Mouse (Mus musculus) stomach, embryonic 16.5 days (tissue): ENCODE results near the gene Stx4a. TPM values are rescaled to one million over a fixed set of nuclear protein-coding genes. Genes with fewer than 3 reads are reported as not detected.
"Not testable (repeated sequence)": the region's sequence is repeated elsewhere in the genome, so short reads cannot be mapped to it uniquely, and the experiment has no call there.

Experiments used
- ATAC-seq: fragments of 200-750 bp; cut with Nextera tagmentation; 2 replicates; pipeline ENCODE4 v1.8.0; 2017; ENCODE audit warnings: moderate number of reproducible peaks, moderate TSS enrichment; ENCODE audit not compliant: insufficient read depth, low FRiP score
- H3K27ac ChIP-seq: fragments of 300-500 bp; sonication (generic); 2 replicates; pipeline ENCODE4 v1.5.1; 2014; ENCODE audit warnings: low read length
- H3K27me3 ChIP-seq: fragments of 300-500 bp; sonication (generic); 2 replicates; pipeline ENCODE4 v1.6.1; 2014; ENCODE audit warnings: low read length, control low read depth, mixed read lengths; ENCODE audit not compliant: control insufficient read depth, insufficient read depth
- H3K36me3 ChIP-seq: fragments of 300-500 bp; sonication (generic); 2 replicates; pipeline ENCODE4 v1.6.1; 2014; ENCODE audit warnings: low read length; ENCODE audit not compliant: control insufficient read depth, insufficient read depth
- H3K4me1 ChIP-seq: fragments of 300-500 bp; sonication (generic); 2 replicates; pipeline ENCODE4 v1.6.1; 2014; ENCODE audit warnings: low read length, control low read depth, mixed read lengths; ENCODE audit not compliant: control insufficient read depth, insufficient read depth
- H3K4me2 ChIP-seq: fragments of 300-500 bp; sonication (generic); 2 replicates; pipeline ENCODE4 v1.6.1; 2014; ENCODE audit warnings: low read depth, low read length, mixed read lengths
- H3K4me3 ChIP-seq: fragments of 300-500 bp; sonication (generic); replicated peaks from 2 replicates; pipeline ENCODE4 v1.5.1; 2014; ENCODE audit warnings: mild to moderate bottlenecking, low read length
- H3K9ac ChIP-seq: fragments of 300-500 bp; sonication (generic); 2 replicates; pipeline ENCODE4 v1.6.1; 2014; ENCODE audit warnings: low read length
- H3K9me3 ChIP-seq: fragments of 300-500 bp; sonication (generic); replicated peaks from 2 replicates; pipeline ENCODE4 v1.6.1; 2016; ENCODE audit warnings: low read length, control low read depth; ENCODE audit not compliant: control insufficient read depth
- WGBS: fragments of 180-500 bp; shearing (Covaris S2); extraction: QIAGEN DNeasy Blood & Tissue Kit; methylation state at CpG from one replicate; pipeline ENCODE4 v1.1.7; 2014; 5-methylcytosine and 5-hydroxymethylcytosine counted together
- polyA plus RNA-seq: library from polyadenylated mRNA; unstranded; fragments of >200 nt; fragmentation: Nextera tagmentation; extraction: Ambion mirVana; gene quantifications from 2 replicates; pipeline ENCODE4 v1.2.1, GENCODE M21; 2015

The Stx4a gene
- polyA plus RNA-seq, 1 experiment from 2014 or later, result 43.1 TPM

DNA sequence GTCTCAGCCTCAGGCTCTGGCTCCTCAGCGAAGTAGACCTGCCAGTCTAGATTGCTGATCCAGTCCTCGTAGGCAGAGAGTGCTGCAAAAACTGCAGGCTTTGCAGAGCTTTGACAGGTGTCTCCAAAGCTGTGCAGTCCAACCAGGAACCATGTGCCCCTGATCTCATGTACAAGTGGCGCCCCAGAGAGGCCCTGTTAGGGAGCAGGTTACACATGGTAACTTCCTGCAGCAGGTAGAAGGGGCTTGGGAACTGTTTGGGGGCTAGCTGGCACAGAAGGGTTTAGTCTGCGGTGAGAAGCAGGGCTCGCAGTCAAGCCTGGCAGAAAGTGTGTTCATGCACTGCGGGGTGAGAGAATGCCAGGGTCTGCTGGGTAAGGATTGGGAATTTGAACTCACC is 62.5 kb downstream of the Stx4a start:
- no peak for ATAC-seq
- Histone ChIP-seq H3K27me3 (no peaks in the 10 kb centered on the region), H3K4me2 (no peak overlapping the region), H3K9me3 (no peaks in the 10 kb centered on the region), H3K27ac (no peak overlapping the region), H3K9ac (no peak overlapping the region), H3K36me3 (peaks cover 20% of the 10 kb centered on the region), H3K4me3 (no peak overlapping the region), H3K4me1 (peaks cover 9% of the 10 kb centered on the region)
- WGBS, result 87% methylated on average over 6 of the region's 6 CpGs

DNA sequence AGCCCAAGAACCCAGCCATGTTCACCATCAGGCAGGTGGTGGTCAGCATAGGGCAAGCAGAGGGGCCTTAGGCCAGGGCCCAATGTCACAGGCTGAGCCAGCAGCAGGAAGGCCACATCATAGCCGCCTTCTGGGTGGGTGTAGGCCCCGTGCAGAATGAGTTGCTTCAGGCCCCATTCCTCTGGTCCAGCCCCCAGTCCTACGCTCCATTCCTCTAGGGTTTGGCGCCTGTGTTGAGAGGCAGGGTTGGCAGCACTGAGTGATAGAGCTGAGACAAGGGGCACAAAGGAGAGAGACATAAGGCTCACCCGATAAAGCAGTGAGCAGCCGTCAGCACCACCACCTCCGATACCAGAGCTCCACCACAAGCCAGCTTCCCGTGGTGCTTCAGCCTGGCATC is 63.1 kb downstream of the Stx4a start:
- Histone ChIP-seq H3K9me3 (no peaks in the 10 kb centered on the region), H3K4me2 (no peak overlapping the region), H3K27me3 (no peaks in the 10 kb centered on the region), H3K4me1 (peaks cover 9% of the 10 kb centered on the region), H3K27ac (no peak overlapping the region), H3K36me3 (peaks cover 14% of the 10 kb centered on the region), H3K4me3 (no peak overlapping the region), H3K9ac (no peak overlapping the region)
- no peak for ATAC-seq
- 84% methylated on average over 8 of the region's 8 CpGs for WGBS

DNA sequence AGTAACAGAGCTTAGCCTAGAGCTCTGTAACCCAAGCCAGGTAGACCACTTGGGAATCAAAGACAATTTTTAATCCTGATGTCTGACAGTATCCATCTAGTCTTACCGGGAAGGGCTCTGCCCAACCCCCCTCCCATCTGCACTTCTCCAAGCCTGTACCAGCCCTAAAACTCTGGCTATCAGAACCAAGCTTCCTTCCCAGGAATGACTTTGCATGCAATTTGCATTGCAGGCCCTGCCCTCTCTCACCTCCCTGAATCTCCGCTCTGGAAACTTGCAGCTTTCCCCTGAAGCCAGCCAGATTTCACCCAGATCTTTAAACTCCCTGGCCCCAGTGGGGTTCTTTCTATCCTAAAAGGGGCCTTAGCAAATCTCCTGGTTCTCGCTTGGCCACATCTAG is 63.7 kb downstream of the Stx4a start:
- Histone ChIP-seq H3K27ac (no peak overlapping the region), H3K4me1 (peaks cover 9% of the 10 kb centered on the region), H3K4me3 (no peak overlapping the region), H3K4me2 (no peak overlapping the region), H3K9ac (no peak overlapping the region), H3K27me3 (no peaks in the 10 kb centered on the region), H3K9me3 (no peaks in the 10 kb centered on the region), H3K36me3 (peaks cover 11% of the 10 kb centered on the region)
- ATAC-seq, result no peak
- WGBS, result 72% methylated on average over 3 of the region's 3 CpGs

DNA sequence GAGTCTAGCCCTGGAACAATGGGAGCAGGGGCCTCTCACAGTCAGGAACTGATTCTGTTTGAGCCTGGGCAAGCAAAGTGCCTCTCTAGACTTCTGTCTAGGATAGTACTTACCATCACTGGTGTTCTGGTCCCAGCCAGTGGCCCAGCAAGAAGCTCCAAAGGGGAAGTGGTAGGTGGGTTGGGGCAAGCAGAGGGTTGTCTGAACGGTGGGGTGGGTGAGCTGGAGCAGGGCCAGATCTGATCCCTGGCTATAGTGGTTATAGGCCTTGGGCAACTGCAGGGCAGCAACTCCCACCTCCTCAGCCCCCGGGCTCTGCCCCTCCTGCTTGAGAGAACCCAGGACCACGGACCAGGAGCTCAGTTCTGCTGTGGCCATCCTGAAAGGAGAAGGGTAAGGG is 64.7 kb downstream of the Stx4a start:
- H3K9me3 ChIP-seq, result no peaks in the 10 kb centered on the region
- H3K36me3 ChIP-seq, result 0 out of 2 replicates have a peak, but pooled peaks cover 10% of the 10 kb centered on the region
- no peak overlapping the region for H3K4me2 ChIP-seq
- no peaks in the 10 kb centered on the region for H3K27me3 ChIP-seq
- H3K4me1 ChIP-seq, result peaks cover 5% of the 10 kb centered on the region
- WGBS, result 62% methylated on average over 3 of the region's 3 CpGs
- H3K27ac ChIP-seq, result no peak overlapping the region
- ATAC-seq, result no peak
- H3K9ac ChIP-seq, result no peak overlapping the region
- no peak overlapping the region for H3K4me3 ChIP-seq

DNA sequence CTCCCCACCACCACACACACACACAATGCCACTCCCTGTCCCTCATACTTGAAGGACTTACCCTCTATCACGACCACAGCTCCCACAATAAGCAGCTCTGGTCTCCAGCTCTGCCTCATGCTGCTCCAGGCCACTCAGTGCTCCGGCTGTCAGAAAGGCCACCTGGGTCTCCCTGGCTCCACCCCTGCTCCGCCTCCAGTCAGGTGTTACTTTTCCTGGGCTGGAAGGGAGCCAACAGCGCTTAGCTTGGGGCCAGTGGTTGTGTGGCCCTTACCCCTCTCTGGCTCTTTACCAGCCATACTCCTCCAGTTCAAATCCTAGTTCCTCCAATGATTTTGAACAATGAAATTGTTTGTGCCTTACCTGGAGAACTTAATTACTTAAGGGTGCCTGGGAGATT is 66.7 kb downstream of the Stx4a start, which contains the start of gene Prss53:
Gene Prss53, minus strand, starts transcription at position 173 of the 400 bp plus-strand sequence.
- H3K36me3 ChIP-seq, result 0 out of 2 replicates have a peak, but pooled peaks cover 5% of the 10 kb centered on the region

DNA sequence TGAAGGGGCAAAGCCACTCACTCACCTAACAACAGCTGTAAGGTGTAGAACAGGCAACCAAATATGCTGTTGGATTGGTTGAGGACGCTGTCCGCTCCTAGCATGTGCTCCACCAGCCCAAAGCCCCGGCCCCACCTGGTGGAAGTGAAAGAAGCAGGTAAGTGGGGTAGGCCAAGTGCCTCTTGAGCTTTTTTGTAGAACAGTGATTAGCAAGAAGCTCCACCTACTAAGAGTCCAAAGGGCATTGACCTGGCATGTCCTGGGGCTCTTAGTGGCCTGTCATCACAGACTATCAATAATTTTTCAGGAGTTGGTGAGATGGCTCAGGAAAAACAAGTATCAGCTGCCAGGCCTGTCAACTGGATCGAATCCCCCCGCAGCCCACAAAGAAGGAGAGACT is 70.4 kb downstream of the Stx4a start:
- Histone ChIP-seq H3K4me2 (peak overlapping the region; percentile 83), H3K27me3 (no peaks in the 10 kb centered on the region), H3K9ac (peak overlapping the region; percentile 82), H3K4me3 (peak overlapping the region; percentile 79), H3K36me3 (no peaks in the 10 kb centered on the region), H3K4me1 (peaks cover 7% of the 10 kb centered on the region), H3K9me3 (no peaks in the 10 kb centered on the region), H3K27ac (peak overlapping the region; percentile 87)
- WGBS, result 59% methylated on average over 5 of the region's 5 CpGs
- no peak for ATAC-seq

More for the DNA sequence above, 66.7 kb downstream of the Stx4a start, which contains the start of gene Prss53:
- Histone ChIP-seq H3K4me1 (peaks cover 7% of the 10 kb centered on the region), H3K4me2 (no peak within 1 kb of the TSS), H3K9me3 (no peaks in the 10 kb centered on the region), H3K4me3 (no peak within 1 kb of the TSS), H3K27me3 (no peaks in the 10 kb centered on the region), H3K27ac (no peak within 1 kb of the TSS), H3K9ac (no peak within 1 kb of the TSS)
- peak; percentile 8; the same call in 1 of the 2 replicates for ATAC-seq
- WGBS, result 26% methylated on average over 4 of the region's 4 CpGs

DNA sequence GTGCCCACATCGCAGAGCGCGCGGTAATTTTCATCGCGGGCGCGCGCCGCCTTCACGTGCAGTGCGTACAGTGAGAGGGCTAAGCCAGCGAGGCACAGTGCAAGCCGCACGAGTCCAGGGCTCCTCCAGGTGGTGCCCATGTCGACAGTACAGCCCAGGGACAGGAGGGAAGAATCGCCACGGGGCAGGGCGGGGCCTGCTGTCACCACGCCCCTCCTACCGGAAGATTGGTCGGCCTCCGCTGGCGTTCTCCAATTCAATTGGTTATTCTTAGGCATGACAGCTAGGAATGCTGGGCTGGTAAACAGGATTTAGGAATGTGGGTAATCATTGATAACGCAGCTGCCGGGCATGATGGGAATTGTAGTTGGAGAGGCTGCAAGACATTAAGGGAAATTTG is 71.3 kb downstream of the Stx4a start, which contains the start of the genes Gm21974 and Vkorc1:
Gene Gm21974, minus strand, starts transcription at position 13 of the 400 bp plus-strand sequence.
Gene Vkorc1, minus strand, starts transcription at position 176 of the 400 bp plus-strand sequence.
- peak within 1 kb of the TSS; percentile 83 for H3K4me2 ChIP-seq
- ATAC-seq, result peak; percentile 97
- 0% methylated on average over 26 of the region's 26 CpGs for WGBS
- no peaks in the 10 kb centered on the region for H3K27me3 ChIP-seq
- peaks cover 7% of the 10 kb centered on the region for H3K4me1 ChIP-seq
- no peaks in the 10 kb centered on the region for H3K36me3 ChIP-seq
- peak within 1 kb of the TSS; percentile 87 for H3K27ac ChIP-seq
- H3K9me3 ChIP-seq, result no peaks in the 10 kb centered on the region
- H3K4me3 ChIP-seq, result peak within 1 kb of the TSS; percentile 79
- peak within 1 kb of the TSS; percentile 82 for H3K9ac ChIP-seq

DNA sequence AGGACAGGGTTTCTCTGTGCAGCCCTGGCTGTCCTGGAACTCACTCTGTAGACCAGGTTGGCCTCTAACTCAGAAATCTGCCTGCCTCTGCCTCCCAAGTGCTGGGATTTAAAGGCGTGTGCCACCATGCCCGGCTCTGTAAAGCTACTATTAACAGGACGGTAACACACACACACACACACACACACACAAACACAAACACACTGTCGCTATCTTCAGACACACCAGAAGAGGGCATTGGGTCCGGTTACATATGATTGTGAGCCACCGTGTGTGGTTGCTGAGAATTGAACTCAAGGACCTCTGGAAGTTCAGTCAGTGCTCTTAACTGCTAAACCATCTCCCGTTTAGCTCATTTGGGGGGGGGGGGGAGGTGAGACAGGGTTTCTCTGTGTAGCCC is 71.8 kb downstream of the Stx4a start:
- H3K4me3 ChIP-seq, ATAC-seq, H3K27me3 ChIP-seq, H3K9ac ChIP-seq, H3K27ac ChIP-seq, H3K4me1 ChIP-seq, H3K36me3 ChIP-seq, H3K9me3 ChIP-seq: not testable (repeated sequence)
- H3K4me2 ChIP-seq, result peak overlapping the region; percentile 10; the same call in 1 of the 2 replicates
- 63% methylated on average over 7 of the region's 7 CpGs for WGBS

DNA sequence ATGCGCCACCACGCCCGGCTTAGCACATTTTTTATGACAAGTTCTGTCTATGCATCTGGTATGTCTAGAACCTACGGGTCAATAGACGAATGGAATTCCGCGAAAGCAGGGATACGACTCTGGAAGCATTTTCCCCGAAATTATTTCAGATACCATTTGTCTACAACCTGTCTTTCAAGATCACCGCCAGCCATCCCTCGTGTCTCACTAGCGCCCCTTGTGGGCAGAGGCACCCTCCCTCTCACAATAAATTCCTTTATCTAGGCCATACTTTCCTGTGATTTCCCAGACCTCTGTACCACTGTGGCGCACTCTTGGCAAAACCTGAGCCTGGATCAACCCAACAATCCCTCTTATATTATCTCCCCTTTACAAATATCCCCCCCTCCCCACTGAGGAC is 72.3 kb downstream of the Stx4a start:
- WGBS, result 60% methylated on average over 13 of the region's 13 CpGs
- ATAC-seq, result no peak
- no peak overlapping the region for H3K27ac ChIP-seq

More for the DNA sequence above, 72.3 kb downstream of the Stx4a start:
- Histone ChIP-seq H3K9me3 (no peaks in the 10 kb centered on the region), H3K36me3 (no peaks in the 10 kb centered on the region), H3K9ac (no peak overlapping the region), H3K27me3 (no peaks in the 10 kb centered on the region), H3K4me2 (no peak overlapping the region), H3K4me3 (no peak overlapping the region), H3K4me1 (peaks cover 7% of the 10 kb centered on the region)
